Mouse (Mus musculus): ENCODE measurements around the gene Neu2. TPM values are rescaled to one million over a fixed set of nuclear protein-coding genes. Genes with fewer than 3 reads are reported as not detected.

Neu2 gene
- polyA plus RNA-seq, 1 experiment from 2014 or later: 0.29 TPM

GRCm38 (mm10) chr1:87621146-87621857, 111.6 kb downstream of the Neu2 start:
- ATAC-seq (replicated peaks; ENCODE audit: low FRiP score): no peak
- H3K36me3 ChIP-seq: no peaks in the 10 kb centered on the region
- 80% methylated on average over 9 of the region's 9 CpGs for WGBS
- H3K4me1 ChIP-seq: peaks cover 5% of the 10 kb centered on the region; the same call in 1 of the 2 replicates
- H3K4me3 ChIP-seq (replicated peaks): peak overlapping the region; percentile 33
- no peaks in the 10 kb centered on the region for H3K27me3 ChIP-seq
- H3K4me2 ChIP-seq: peak overlapping the region; percentile 39
- no peak overlapping the region for H3K9ac ChIP-seq
- no peaks in the 10 kb centered on the region for H3K9me3 ChIP-seq (replicated peaks)
- H3K27ac ChIP-seq: no peak overlapping the region

GRCm38 (mm10) chr1:87621858-87622279, 112.2 kb downstream of the Neu2 start:
- Histone ChIP-seq H3K4me2 (peak overlapping the region; percentile 39), H3K4me3 (replicated peaks) (peak overlapping the region; percentile 33), H3K36me3 (no peaks in the 10 kb centered on the region), H3K27me3 (no peaks in the 10 kb centered on the region), H3K9ac (no peak overlapping the region), H3K4me1 (peaks cover 5% of the 10 kb centered on the region; the same call in 1 of the 2 replicates), H3K9me3 (replicated peaks) (no peaks in the 10 kb centered on the region), H3K27ac (no peak overlapping the region)
- 52% methylated on average over 3 of the region's 3 CpGs for WGBS
- ATAC-seq (replicated peaks; ENCODE audit: low FRiP score): no peak

GRCm38 (mm10) chr1:87623977-87624666, 114.4 kb downstream of the Neu2 start:
- 71% methylated on average over 1 of the region's 1 CpGs for WGBS
- Histone ChIP-seq H3K36me3 (no peaks in the 10 kb centered on the region), H3K4me2 (no peak overlapping the region), H3K4me1 (peaks cover 5% of the 10 kb centered on the region; the same call in 1 of the 2 replicates), H3K9me3 (replicated peaks) (no peaks in the 10 kb centered on the region), H3K27ac (no peak overlapping the region), H3K4me3 (replicated peaks) (no peak overlapping the region), H3K27me3 (no peaks in the 10 kb centered on the region), H3K9ac (no peak overlapping the region)
- ATAC-seq (replicated peaks; ENCODE audit: low FRiP score): no peak

GRCm38 (mm10) chr1:87624826-87625225, 115.1 kb downstream of the Neu2 start:
- no peaks in the 10 kb centered on the region for H3K27me3 ChIP-seq
- H3K9me3 ChIP-seq (replicated peaks): no peaks in the 10 kb centered on the region
- H3K4me2 ChIP-seq: no peak overlapping the region
- ATAC-seq (replicated peaks; ENCODE audit: low FRiP score): no peak
- 89% methylated on average over 2 of the region's 2 CpGs for WGBS
- no peak overlapping the region for H3K4me3 ChIP-seq (replicated peaks)
- no peak overlapping the region for H3K27ac ChIP-seq
- H3K4me1 ChIP-seq: peaks cover 5% of the 10 kb centered on the region; the same call in 1 of the 2 replicates
- no peak overlapping the region for H3K9ac ChIP-seq
- H3K36me3 ChIP-seq: no peaks in the 10 kb centered on the region

GRCm38 (mm10) chr1:87625254-87626025, 115.8 kb downstream of the Neu2 start:
- Histone ChIP-seq H3K9ac (no peak overlapping the region), H3K4me1 (peaks cover 5% of the 10 kb centered on the region; the same call in 1 of the 2 replicates), H3K4me3 (replicated peaks) (no peak overlapping the region), H3K4me2 (no peak overlapping the region), H3K27me3 (no peaks in the 10 kb centered on the region), H3K36me3 (no peaks in the 10 kb centered on the region), H3K9me3 (replicated peaks) (no peaks in the 10 kb centered on the region), H3K27ac (no peak overlapping the region)
- ATAC-seq (replicated peaks; ENCODE audit: low FRiP score): no peak
- WGBS: 82% methylated on average over 6 of the region's 6 CpGs

GRCm38 (mm10) chr1:87626344-87626743, 116.7 kb downstream of the Neu2 start:
- WGBS: 41% methylated on average over 2 of the region's 2 CpGs
- H3K27ac ChIP-seq: no peak overlapping the region
- H3K27me3 ChIP-seq: no peaks in the 10 kb centered on the region
- H3K9ac ChIP-seq: no peak overlapping the region
- no peaks in the 10 kb centered on the region for H3K9me3 ChIP-seq (replicated peaks)
- ATAC-seq (replicated peaks; ENCODE audit: low FRiP score): 0 out of 2 replicates have a peak, but pooled peaks have one; percentile 25
- H3K4me3 ChIP-seq (replicated peaks): no peak overlapping the region
- peaks cover 5% of the 10 kb centered on the region; the same call in 1 of the 2 replicates for H3K4me1 ChIP-seq
- H3K36me3 ChIP-seq: no peaks in the 10 kb centered on the region
- H3K4me2 ChIP-seq: no peak overlapping the region

- H3K36me3 ChIP-seq: no peaks in the 10 kb centered on the region
- ATAC-seq (replicated peaks; ENCODE audit: low FRiP score): no peak
- no peak overlapping the region for H3K27ac ChIP-seq
- H3K9ac ChIP-seq: no peak overlapping the region
- WGBS: 55% methylated on average over 2 of the region's 2 CpGs
- no peaks in the 10 kb centered on the region for H3K9me3 ChIP-seq (replicated peaks)
- no peak overlapping the region for H3K4me2 ChIP-seq
- no peaks in the 10 kb centered on the region for H3K4me1 ChIP-seq
- H3K4me3 ChIP-seq (replicated peaks): no peak overlapping the region
- no peaks in the 10 kb centered on the region for H3K27me3 ChIP-seq
Measured at GRCm38 (mm10) chr1:87628085-87628484, 118.4 kb downstream of the Neu2 start.

GRCm38 (mm10) chr1:87631584-87631983, 121.9 kb downstream of the Neu2 start:
- no peak overlapping the region for H3K4me2 ChIP-seq
- 75% methylated on average over 10 of the region's 10 CpGs for WGBS
- no peak for ATAC-seq (replicated peaks; ENCODE audit: low FRiP score)
- H3K36me3 ChIP-seq: no peaks in the 10 kb centered on the region
- no peak overlapping the region for H3K4me3 ChIP-seq (replicated peaks)
- H3K9ac ChIP-seq: no peak overlapping the region
- H3K9me3 ChIP-seq (replicated peaks): no peaks in the 10 kb centered on the region
- H3K27ac ChIP-seq: no peak overlapping the region
- no peaks in the 10 kb centered on the region for H3K4me1 ChIP-seq
- H3K27me3 ChIP-seq: no peaks in the 10 kb centered on the region

GRCm38 (mm10) chr1:87632163-87632562, 122.5 kb downstream of the Neu2 start:
- Histone ChIP-seq H3K9me3 (replicated peaks) (no peaks in the 10 kb centered on the region), H3K36me3 (no peaks in the 10 kb centered on the region), H3K4me1 (peaks cover under 1% of the 10 kb centered on the region; the same call in 1 of the 2 replicates), H3K27me3 (no peaks in the 10 kb centered on the region), H3K27ac (no peak overlapping the region), H3K4me2 (no peak overlapping the region), H3K9ac (no peak overlapping the region), H3K4me3 (replicated peaks) (no peak overlapping the region)
- no peak for ATAC-seq (replicated peaks; ENCODE audit: low FRiP score)
- 80% methylated on average over 6 of the region's 6 CpGs for WGBS

- no peaks in the 10 kb centered on the region for H3K9me3 ChIP-seq (replicated peaks)
- H3K4me3 ChIP-seq (replicated peaks): no peak overlapping the region
- WGBS: 90% methylated on average over 12 of the region's 12 CpGs
- no peaks in the 10 kb centered on the region for H3K27me3 ChIP-seq
- H3K9ac ChIP-seq: no peak overlapping the region
- ATAC-seq (replicated peaks; ENCODE audit: low FRiP score): no peak
- H3K4me1 ChIP-seq: peaks cover 11% of the 10 kb centered on the region; the same call in 1 of the 2 replicates
- H3K36me3 ChIP-seq: no peaks in the 10 kb centered on the region
- no peak overlapping the region for H3K4me2 ChIP-seq
- no peak overlapping the region for H3K27ac ChIP-seq
Measured at GRCm38 (mm10) chr1:87636716-87637117, 127.0 kb downstream of the Neu2 start.

GRCm38 (mm10) chr1:87637121-87637877, 127.6 kb downstream of the Neu2 start:
- Histone ChIP-seq H3K4me2 (no peak overlapping the region), H3K4me1 (peaks cover 11% of the 10 kb centered on the region; the same call in 1 of the 2 replicates), H3K9me3 (replicated peaks) (no peaks in the 10 kb centered on the region), H3K27ac (no peak overlapping the region), H3K9ac (no peak overlapping the region), H3K4me3 (replicated peaks) (no peak overlapping the region), H3K27me3 (no peaks in the 10 kb centered on the region), H3K36me3 (no peaks in the 10 kb centered on the region)
- ATAC-seq (replicated peaks; ENCODE audit: low FRiP score): peak; percentile 95
- 79% methylated on average over 4 of the region's 4 CpGs for WGBS

Data from kidney, embryonic 15.5 days (tissue).